Mouse (Mus musculus) MEL (cell line): ENCODE measurements around the gene Cmpk2. TPM values are rescaled to one million over a fixed set of nuclear protein-coding genes. Genes with fewer than 3 reads are reported as not detected.

Experiments used
- DNase-seq: peaks from one replicate; pipeline ENCODE4 v3.0.0; 2011; ENCODE audit warnings: low read depth, low spot score
- H3K27ac ChIP-seq: 2 replicates; pipeline ENCODE4 v1.5.1; 2012; ENCODE audit warnings: low read depth, mild to moderate bottlenecking, control low read depth, low read length, moderate library complexity; ENCODE audit not compliant: control insufficient read depth
- H3K27me3 ChIP-seq, 2 experiments: fragments of 150-350 bp in 1 of 2; sonication (generic) in 1 of 2; 2 replicates each; pipeline ENCODE4 v1.6.1; 2012; ENCODE audit warnings: low read length in 2 of 2, mild to moderate bottlenecking in 2 of 2, improper control_type of control experiment in 1 of 2, moderate library complexity in 1 of 2; ENCODE audit not compliant: insufficient read depth in 2 of 2, control insufficient read depth in 1 of 2
- H3K36me3 ChIP-seq, 2 experiments: 2 replicates each; pipeline ENCODE4 v1.6.1; 2012 to 2014; ENCODE audit warnings: low read length in 2 of 2, improper control_type of control experiment in 1 of 2, inconsistent platforms in 1 of 2, mild to moderate bottlenecking in 1 of 2; ENCODE audit not compliant: insufficient read depth in 2 of 2, control insufficient read depth in 1 of 2
- H3K4me1 ChIP-seq, 2 experiments: fragments of 150-350 bp in 1 of 2; sonication (generic) in 1 of 2; 2 replicates each; pipeline ENCODE4 v1.6.1; 2012; ENCODE audit warnings: low read length in 2 of 2, improper control_type of control experiment in 1 of 2, mild to moderate bottlenecking in 1 of 2; ENCODE audit not compliant: insufficient read depth in 2 of 2, control insufficient read depth in 1 of 2
- H3K4me3 ChIP-seq, 2 experiments: fragments of 150-350 bp in 1 of 2; sonication (generic) in 1 of 2; 2 replicates each; pipeline ENCODE4 v1.5.1; 2012; ENCODE audit warnings: low read depth in 2 of 2, low read length in 2 of 2, mild to moderate bottlenecking in 2 of 2, moderate library complexity in 2 of 2, control low read depth in 1 of 2, improper control_type of control experiment in 1 of 2; ENCODE audit not compliant: control insufficient read depth in 1 of 2, insufficient read depth in 1 of 2
- H3K79me2 ChIP-seq: 2 replicates; pipeline ENCODE4 v1.6.1; 2012; ENCODE audit warnings: mild to moderate bottlenecking, low read length, moderate library complexity; ENCODE audit not compliant: control insufficient read depth, poor library complexity, insufficient read depth
- H3K9ac ChIP-seq: 2 replicates; pipeline ENCODE4 v1.6.1; 2012; ENCODE audit warnings: low read depth, mild to moderate bottlenecking, control low read depth, low read length, moderate library complexity; ENCODE audit not compliant: control insufficient read depth, poor library complexity, severe bottlenecking
- H3K9me3 ChIP-seq: fragments of 150-350 bp; sonication (generic); replicated peaks from 2 replicates; pipeline ENCODE4 v1.6.1; 2012; ENCODE audit warnings: mild to moderate bottlenecking, low read length, improper control_type of control experiment, moderate library complexity; ENCODE audit not compliant: insufficient read depth
- BHLHE40 ChIP-seq: IDR thresholded peaks from 2 replicates; pipeline ENCODE4 v1.6.1; 2012; ENCODE audit warnings: low read depth, mild to moderate bottlenecking, inconsistent platforms, low read length, improper control_type of control experiment, borderline replicate concordance
- CHD1 ChIP-seq: IDR thresholded peaks from 2 replicates; pipeline ENCODE4 v1.6.1; 2012; ENCODE audit warnings: low read depth, mild to moderate bottlenecking, inconsistent platforms, low read length, improper control_type of control experiment
- CHD2 ChIP-seq: IDR thresholded peaks from 2 replicates; pipeline ENCODE4 v1.6.1; 2011; ENCODE audit warnings: low read length, improper control_type of control experiment
- ELF1 ChIP-seq: IDR thresholded peaks from 2 replicates; pipeline ENCODE4 v1.6.1; 2014; ENCODE audit warnings: low read depth, mild to moderate bottlenecking, inconsistent platforms, low read length, improper control_type of control experiment, moderate library complexity
- EP300 ChIP-seq, 2 experiments: IDR thresholded peaks; 2 replicates each; pipeline ENCODE4 v1.6.1; 2011; ENCODE audit warnings: improper control_type of control experiment in 2 of 2, low read length in 2 of 2, low read depth in 1 of 2, mild to moderate bottlenecking in 1 of 2
- ETS1 ChIP-seq: IDR thresholded peaks from 2 replicates; pipeline ENCODE4 v1.6.1; 2012; ENCODE audit warnings: low read depth, mild to moderate bottlenecking, inconsistent platforms, low read length, improper control_type of control experiment, moderate library complexity
- GATA1 ChIP-seq: IDR thresholded peaks from 2 replicates; pipeline ENCODE4 v1.6.1; 2011; ENCODE audit warnings: low read depth, low read length, improper control_type of control experiment
- MXI1 ChIP-seq: IDR thresholded peaks from 2 replicates; pipeline ENCODE4 v1.6.1; 2011; ENCODE audit warnings: mild to moderate bottlenecking, low read depth, low read length, improper control_type of control experiment
- MYB ChIP-seq: IDR thresholded peaks from 2 replicates; pipeline ENCODE4 v1.6.1; 2011; ENCODE audit warnings: mild to moderate bottlenecking, low read depth, low read length, improper control_type of control experiment
- POLR2A ChIP-seq, 2 experiments: IDR thresholded peaks; 2 replicates each; pipeline ENCODE4 v1.6.1; 2011 to 2012; ENCODE audit warnings: low read length in 2 of 2, mild to moderate bottlenecking in 2 of 2, control low read depth in 1 of 2, improper control_type of control experiment in 1 of 2, low read depth in 1 of 2, moderate library complexity in 1 of 2; ENCODE audit not compliant: control insufficient read depth in 1 of 2, insufficient read depth in 1 of 2, poor library complexity in 1 of 2
- POLR2AphosphoS5 ChIP-seq: IDR thresholded peaks from 2 replicates; pipeline ENCODE4 v1.6.1; 2012; ENCODE audit warnings: low read depth, borderline replicate concordance, mild to moderate bottlenecking, inconsistent platforms, low read length, moderate library complexity, mixed read lengths
- RAD21 ChIP-seq: IDR thresholded peaks from 2 replicates; pipeline ENCODE4 v1.6.1; 2011; ENCODE audit warnings: mild to moderate bottlenecking, low read depth, low read length, improper control_type of control experiment
- TAL1 ChIP-seq: IDR thresholded peaks from 2 replicates; pipeline ENCODE4 v1.6.1; 2012; ENCODE audit warnings: mild to moderate bottlenecking, inconsistent platforms, low read length, moderate library complexity, mixed read lengths
- TCF12 ChIP-seq: IDR thresholded peaks from 2 replicates; pipeline ENCODE4 v1.6.1; 2014; ENCODE audit warnings: low read depth, mild to moderate bottlenecking, inconsistent platforms, low read length, improper control_type of control experiment, moderate library complexity
- USF1 ChIP-seq: IDR thresholded peaks from 2 replicates; pipeline ENCODE4 v1.6.1; 2014; ENCODE audit warnings: low read depth, mild to moderate bottlenecking, inconsistent platforms, low read length, improper control_type of control experiment, moderate library complexity
- USF2 ChIP-seq, 2 experiments: IDR thresholded peaks; 2 replicates each; pipeline ENCODE4 v1.6.1; 2011 to 2012; ENCODE audit warnings: improper control_type of control experiment in 2 of 2, low read length in 2 of 2, borderline replicate concordance in 1 of 2, inconsistent platforms in 1 of 2, low read depth in 1 of 2, mild to moderate bottlenecking in 1 of 2; ENCODE audit not compliant: insufficient read depth in 1 of 2
- ZC3H11A ChIP-seq: IDR thresholded peaks from 2 replicates; pipeline ENCODE4 v1.6.1; 2012; ENCODE audit warnings: low read depth, mild to moderate bottlenecking, inconsistent platforms, low read length, improper control_type of control experiment
- ZMIZ1 ChIP-seq: IDR thresholded peaks from 2 replicates; pipeline ENCODE4 v1.6.1; 2012; ENCODE audit warnings: low read depth, mild to moderate bottlenecking, inconsistent platforms, low read length, improper control_type of control experiment, moderate library complexity
- polyA plus RNA-seq, 2 experiments: library from polyadenylated mRNA; stranded (reverse) in 1 of 2; unstranded in 1 of 2; fragments of >175 nt in 1 of 2; fragments of >200 nt in 1 of 2; gene quantifications; 2 replicates each; pipeline versions ENCODE4 v1.2.1 to v1.2.4; 2012; ENCODE audit warnings: low replicate concordance in 2 of 2, low read depth in 1 of 2; ENCODE audit not compliant: insufficient read length in 2 of 2, insufficient read depth in 1 of 2, missing spikeins in 1 of 2
- total RNA-seq: library from RNA; depleted of rRNA; stranded (reverse); fragments of 300-350 nt; gene quantifications from 2 replicates; pipeline ENCODE4 v1.2.3, GENCODE M21; 2012

Gene Cmpk2
- total and polyA plus RNA-seq, 3 experiments: 0.89 to 3.0 TPM; not detected in 1

GRCm38 (mm10) chr12:26471376-26471775 is 2.4 kb downstream of the Cmpk2 start:
- Histone ChIP-seq H3K27me3 (no peaks in the 10 kb centered on the region), H3K9me3 (no peaks in the 10 kb centered on the region), H3K4me3 (no peak overlapping the region), H3K79me2 (no peaks in the 10 kb centered on the region)
- TF ChIP-seq ZMIZ1 (no peak), POLR2A (IDR thresholded peaks at IDR 0.05; ENCODE audit: control insufficient read depth in 1 of 2, insufficient read depth in 1 of 2, low read depth in 1 of 2, low read length in 2 of 2, poor library complexity in 1 of 2) (no peak), POLR2AphosphoS5 (no peak), BHLHE40 (no peak), CHD1 (no peak), TCF12 (no peak), USF2 (IDR thresholded peaks at IDR 0.05; ENCODE audit: borderline replicate concordance in 1 of 2, insufficient read depth in 1 of 2, low read depth in 1 of 2, low read length in 2 of 2) (no peak), MXI1 (no peak), USF1 (no peak), ELF1 (no peak), CHD2 (no peak)
- TF ChIP-seq, all 39 proteins: peak for 0
- no peak overlapping the region for H3K9ac ChIP-seq
- no peaks in the 10 kb centered on the region for H3K36me3 ChIP-seq
- H3K27ac ChIP-seq: no peak overlapping the region
- DNase-seq: no peak
- H3K4me1 ChIP-seq: no peaks in the 10 kb centered on the region; a peak in 1 of 4 replicates

DNA sequence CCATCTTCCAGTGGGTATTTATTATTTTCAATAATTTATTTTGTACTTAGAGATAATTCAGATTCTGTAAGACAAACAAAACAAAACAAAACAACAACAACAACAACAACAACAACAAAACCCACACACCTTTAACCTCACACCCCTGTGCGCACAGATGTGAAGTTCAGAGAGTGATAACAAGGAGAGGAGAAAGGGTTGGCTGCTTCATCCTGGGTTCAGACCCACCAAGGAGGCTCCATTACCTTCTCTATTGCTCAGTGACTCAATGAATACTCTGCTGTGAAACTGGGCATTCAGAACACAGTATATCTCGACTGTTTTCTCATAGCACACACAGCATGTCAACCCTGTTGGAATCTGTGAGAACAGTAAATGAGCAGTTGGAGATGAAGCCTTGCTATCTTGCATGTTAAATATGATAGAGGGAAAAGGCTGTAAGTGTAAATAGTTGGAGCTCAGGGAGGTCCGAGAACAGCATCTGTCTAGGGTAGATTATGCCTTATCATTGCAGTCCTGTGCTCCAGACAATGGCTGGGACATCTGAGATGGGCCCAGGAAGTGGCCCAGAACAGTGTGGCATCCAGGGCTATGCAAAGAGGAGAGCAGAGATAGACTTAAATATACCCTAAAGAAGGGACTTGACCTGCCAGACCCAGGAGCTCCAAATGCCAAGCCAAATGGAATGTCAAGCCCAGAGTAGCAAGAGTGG is 3.9 kb downstream of the Cmpk2 start:
- H3K27ac ChIP-seq: no peak overlapping the region

More for the DNA sequence above, 3.9 kb downstream of the Cmpk2 start:
- Histone ChIP-seq H3K4me1 (no peaks in the 10 kb centered on the region; a peak in 1 of 4 replicates), H3K4me3 (no peak overlapping the region), H3K9ac (no peak overlapping the region), H3K9me3 (no peaks in the 10 kb centered on the region), H3K79me2 (no peaks in the 10 kb centered on the region), H3K36me3 (no peaks in the 10 kb centered on the region), H3K27me3 (no peaks in the 10 kb centered on the region)
- TF ChIP-seq EP300 (IDR thresholded peaks at IDR 0.05; ENCODE audit: low read depth in 1 of 2, low read length in 2 of 2): peak; percentile 55 to 79
- TF ChIP-seq MYB: peak; percentile 11; the same call in 1 of the 2 replicates
- peak; percentile 27; the same call in 1 of the 2 replicates for TF ChIP-seq ETS1
- no peak for TF ChIP-seq RAD21
- TF ChIP-seq ZC3H11A: no peak
- TF ChIP-seq ZMIZ1: no peak
- peak; percentile 53 for TF ChIP-seq GATA1
- peak; percentile 78 for TF ChIP-seq TAL1
- TF ChIP-seq TCF12: peak; percentile 66
- DNase-seq: peak; percentile 38
